Mouse (Mus musculus) forebrain, embryonic 14.5 days (tissue): ENCODE measurements around the gene Gm15557. TPM values are rescaled to one million over a fixed set of nuclear protein-coding genes. Genes with fewer than 3 reads are reported as not detected.
"Not testable (repeated sequence)": the region's sequence is repeated elsewhere in the genome, so short reads cannot be mapped to it uniquely, and the experiment has no call there.

ENCODE experiments used
- ATAC-seq: fragments of 200-750 bp; cut with Nextera tagmentation; 2 replicates; pipeline ENCODE4 v1.8.0; 2017; ENCODE audit warnings: mild to moderate bottlenecking, moderate library complexity
- DNase-seq: peaks from one replicate; pipeline ENCODE4 v3.0.0-alpha.2; 2015; ENCODE audit warnings: low spot score
- H3K27ac ChIP-seq: fragments of 300-500 bp; sonication (generic); 2 replicates; pipeline ENCODE4 v1.5.1; 2014; ENCODE audit warnings: low read depth, mild to moderate bottlenecking, control low read depth, low read length, moderate library complexity
- H3K27me3 ChIP-seq: fragments of 300-500 bp; sonication (generic); replicated peaks from 2 replicates; pipeline ENCODE4 v1.6.1; 2014; ENCODE audit warnings: low read length, control low read depth, mixed read lengths; ENCODE audit not compliant: control insufficient read depth, insufficient read depth
- H3K36me3 ChIP-seq: fragments of 300-500 bp; sonication (generic); 2 replicates; pipeline ENCODE4 v1.6.1; 2014; ENCODE audit warnings: low read length, control low read depth; ENCODE audit not compliant: control insufficient read depth, insufficient read depth
- H3K4me1 ChIP-seq: fragments of 300-500 bp; sonication (generic); 2 replicates; pipeline ENCODE4 v1.6.1; 2014; ENCODE audit warnings: antibody characterized with exemption, low read length, control low read depth; ENCODE audit not compliant: control insufficient read depth, insufficient read depth
- H3K4me2 ChIP-seq: fragments of 300-500 bp; sonication (generic); 2 replicates; pipeline ENCODE4 v1.6.1; 2014; ENCODE audit warnings: mild to moderate bottlenecking, control low read depth, low read length
- H3K4me3 ChIP-seq: fragments of 300-500 bp; sonication (generic); 2 replicates; pipeline ENCODE4 v1.5.1; 2014; ENCODE audit warnings: low read depth, low read length, control low read depth
- H3K9ac ChIP-seq: fragments of 300-500 bp; sonication (generic); 2 replicates; pipeline ENCODE4 v1.6.1; 2014; ENCODE audit warnings: mild to moderate bottlenecking, low read length, control low read depth, moderate library complexity
- H3K9me3 ChIP-seq: fragments of 300-500 bp; sonication (generic); replicated peaks from 2 replicates; pipeline ENCODE4 v1.6.1; 2016; ENCODE audit warnings: low read length, control low read depth, mixed read lengths; ENCODE audit not compliant: control insufficient read depth
- WGBS: fragments of 180-500 bp; shearing (Covaris S2); extraction: QIAGEN DNeasy Blood & Tissue Kit; methylation state at CpG from one replicate; pipeline ENCODE4 v1.1.7; 2014; 5-methylcytosine and 5-hydroxymethylcytosine counted together
- polyA plus RNA-seq: library from polyadenylated mRNA; unstranded; fragments of >200 nt; fragmentation: Nextera tagmentation; extraction: Ambion mirVana; gene quantifications from 2 replicates; pipeline ENCODE4 v1.2.1, GENCODE M21; 2014

The Gm15557 gene
- not detected in 2 replicates for polyA plus RNA-seq

- DNase-seq (no peak), ATAC-seq (no peak)
- no peak within 1 kb of the TSS for H3K4me2 ChIP-seq
- H3K4me3 ChIP-seq: no peak within 1 kb of the TSS
- H3K9ac ChIP-seq: no peak within 1 kb of the TSS
- WGBS: 86% methylated on average over 3 of the region's 3 CpGs
- H3K36me3 ChIP-seq: no peaks in the 10 kb centered on the region
- peaks cover 9% of the 10 kb centered on the region; the same call in 1 of the 2 replicates for H3K4me1 ChIP-seq
- H3K27me3 ChIP-seq: no peaks in the 10 kb centered on the region
- no peaks in the 10 kb centered on the region for H3K9me3 ChIP-seq
- H3K27ac ChIP-seq: no peak within 1 kb of the TSS
Observed at GRCm38 (mm10) chr2:155940681-155941080, at the start of gene Gm15557. Gm15557 (plus strand) TSS chr2:155940728.

DNA sequence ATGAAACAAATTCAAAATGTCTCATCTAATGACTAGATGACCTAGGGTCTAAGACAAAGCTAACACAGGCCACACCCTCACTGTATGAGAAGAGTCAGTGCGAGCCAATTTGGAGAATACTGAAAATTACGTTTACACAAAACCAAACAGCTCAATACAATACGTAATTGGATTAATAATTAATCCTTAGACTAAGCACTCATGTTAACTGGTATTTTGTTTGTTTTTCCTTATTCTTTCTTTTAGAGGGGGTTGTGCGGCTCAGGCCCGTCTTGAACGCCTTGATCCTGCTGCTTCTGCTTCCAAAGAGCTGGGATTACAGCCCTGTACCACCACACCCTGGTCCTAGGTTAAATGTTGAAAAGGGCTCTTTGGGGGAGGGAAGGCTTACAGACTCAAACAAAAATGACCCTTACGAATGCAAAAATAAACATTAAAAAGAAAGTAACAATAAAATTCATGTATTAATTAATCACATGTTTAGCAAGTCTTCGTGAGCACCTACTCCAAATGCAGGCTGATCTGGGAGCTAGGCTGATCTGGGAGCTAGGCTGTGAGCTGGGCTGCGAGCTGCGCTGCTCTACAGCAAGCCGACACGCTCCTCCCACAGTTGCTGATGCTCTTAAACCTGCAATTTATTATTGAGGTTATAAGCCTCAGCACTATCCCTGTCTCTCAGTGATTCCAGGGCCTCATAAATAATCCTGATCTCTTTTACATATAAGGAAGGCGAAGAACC lies 46.1 kb upstream of the Gm15557 start:
- H3K36me3 ChIP-seq: peaks cover 36% of the 10 kb centered on the region
- no peak for ATAC-seq
- DNase-seq: no peak
- no peak overlapping the region for H3K4me2 ChIP-seq
- no peaks in the 10 kb centered on the region for H3K4me1 ChIP-seq
- H3K9ac ChIP-seq: no peak overlapping the region
- H3K27ac ChIP-seq: no peak overlapping the region
- no peaks in the 10 kb centered on the region for H3K9me3 ChIP-seq
- H3K27me3 ChIP-seq: no peaks in the 10 kb centered on the region
- no peak overlapping the region for H3K4me3 ChIP-seq
- 89% methylated on average over 13 of the region's 13 CpGs for WGBS

DNA sequence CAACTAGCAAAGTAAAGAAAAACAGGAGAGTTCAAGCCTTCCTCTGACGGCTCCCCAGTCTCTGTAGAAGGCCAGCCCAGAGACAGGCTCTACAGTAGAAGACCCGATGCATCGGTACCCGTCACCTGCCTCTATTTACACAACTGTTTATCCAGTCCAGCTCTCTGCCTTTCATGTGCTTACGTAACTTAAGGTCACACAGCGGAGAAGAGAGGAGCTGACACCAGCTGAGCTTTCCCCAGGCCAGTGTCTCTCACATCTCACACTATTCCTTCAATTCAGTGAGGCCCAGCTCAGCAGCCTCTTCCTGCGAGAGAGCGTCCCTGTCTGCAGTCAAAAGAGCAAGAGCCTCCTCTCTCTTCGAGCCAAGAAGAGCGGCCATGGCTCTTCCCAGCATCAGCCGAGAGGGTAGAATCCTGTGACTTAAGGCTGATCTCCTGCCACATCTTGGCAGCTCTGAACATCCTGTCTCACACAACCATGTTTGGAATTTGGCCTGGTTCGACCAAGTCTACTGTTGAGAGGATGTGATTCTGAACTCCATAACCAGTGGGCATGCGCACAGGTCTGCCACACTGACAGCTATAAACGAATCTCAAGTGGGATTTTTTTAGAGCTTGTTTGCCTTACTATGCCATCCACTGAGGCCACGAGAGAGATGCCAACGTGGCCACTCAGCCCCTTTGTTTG lies 45.3 kb upstream of the Gm15557 start:
- H3K4me1 ChIP-seq: no peaks in the 10 kb centered on the region
- DNase-seq (no peak), ATAC-seq (no peak)
- no peak overlapping the region for H3K4me3 ChIP-seq
- H3K4me2 ChIP-seq: no peak overlapping the region
- H3K9me3 ChIP-seq: no peaks in the 10 kb centered on the region
- H3K36me3 ChIP-seq: peaks cover 39% of the 10 kb centered on the region
- no peaks in the 10 kb centered on the region for H3K27me3 ChIP-seq
- 93% methylated on average over 16 of the region's 16 CpGs for WGBS
- H3K9ac ChIP-seq: no peak overlapping the region
- H3K27ac ChIP-seq: no peak overlapping the region

- WGBS: 88% methylated on average over 16 of the region's 16 CpGs
- Histone ChIP-seq H3K27ac (no peak overlapping the region), H3K4me3 (no peak overlapping the region), H3K36me3 (0 out of 2 replicates have a peak, but pooled peaks cover 26% of the 10 kb centered on the region), H3K9ac (no peak overlapping the region), H3K9me3 (no peaks in the 10 kb centered on the region), H3K27me3 (no peaks in the 10 kb centered on the region), H3K4me2 (no peak overlapping the region), H3K4me1 (no peaks in the 10 kb centered on the region)
- ATAC-seq: no peak
- DNase-seq: no peak
Observed at GRCm38 (mm10) chr2:155902989-155903631, 37.4 kb upstream of the Gm15557 start.

GRCm38 (mm10) chr2:155903632-155904008 lies 36.9 kb upstream of the Gm15557 start:
- Histone ChIP-seq H3K27me3 (no peaks in the 10 kb centered on the region), H3K9me3 (no peaks in the 10 kb centered on the region), H3K27ac (no peak overlapping the region), H3K4me3 (no peak overlapping the region), H3K4me1 (no peaks in the 10 kb centered on the region), H3K36me3 (peaks cover 23% of the 10 kb centered on the region), H3K4me2 (no peak overlapping the region), H3K9ac (no peak overlapping the region)
- ATAC-seq (no peak), DNase-seq (no peak)
- 93% methylated on average over 6 of the region's 6 CpGs for WGBS

- H3K9me3 ChIP-seq: no peaks in the 10 kb centered on the region
- H3K4me2 ChIP-seq: no peak overlapping the region
- no peak overlapping the region for H3K4me3 ChIP-seq
- no peaks in the 10 kb centered on the region for H3K27me3 ChIP-seq
- H3K9ac ChIP-seq: no peak overlapping the region
- H3K36me3 ChIP-seq: peaks cover 42% of the 10 kb centered on the region
- no peak for ATAC-seq
- DNase-seq: no peak
- 91% methylated on average over 6 of the region's 6 CpGs for WGBS
- H3K4me1 ChIP-seq: no peaks in the 10 kb centered on the region
- H3K27ac ChIP-seq: no peak overlapping the region
Observed at GRCm38 (mm10) chr2:155914684-155915083, 25.8 kb upstream of the Gm15557 start.

DNA sequence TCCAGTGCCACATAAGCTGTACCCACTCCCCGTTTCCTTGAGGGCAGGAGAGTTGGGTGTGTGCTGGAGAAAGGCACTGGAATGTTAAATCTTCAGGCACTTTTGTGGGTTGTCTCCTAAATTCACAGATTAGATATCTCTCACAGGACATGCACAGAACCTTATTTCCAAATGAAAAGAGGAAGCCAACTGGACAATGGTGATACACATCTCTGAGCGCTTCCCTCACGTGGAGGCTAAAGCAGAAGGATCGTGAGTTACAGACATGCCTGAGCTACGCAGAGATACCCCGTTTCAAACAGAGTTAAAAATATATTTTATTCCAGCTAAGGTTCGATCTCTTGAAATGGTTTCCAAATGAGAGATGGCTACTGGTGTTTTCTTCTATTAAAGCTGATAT lies 17.4 kb upstream of the Gm15557 start:
- WGBS: 96% methylated on average over 7 of the region's 7 CpGs
- H3K4me2 ChIP-seq: no peak overlapping the region
- no peak overlapping the region for H3K27ac ChIP-seq
- no peaks in the 10 kb centered on the region for H3K27me3 ChIP-seq
- H3K9ac ChIP-seq: no peak overlapping the region
- H3K4me3 ChIP-seq: no peak overlapping the region
- H3K9me3 ChIP-seq: no peaks in the 10 kb centered on the region
- H3K36me3 ChIP-seq: peaks cover 12% of the 10 kb centered on the region; the same call in 1 of the 2 replicates
- no peak for DNase-seq
- H3K4me1 ChIP-seq: no peaks in the 10 kb centered on the region
- ATAC-seq: no peak

GRCm38 (mm10) chr2:155925213-155925612 lies 15.3 kb upstream of the Gm15557 start:
- not testable (repeated sequence) for H3K4me3 ChIP-seq, H3K36me3 ChIP-seq, H3K9ac ChIP-seq, H3K4me2 ChIP-seq, H3K9me3 ChIP-seq, H3K4me1 ChIP-seq, ATAC-seq, DNase-seq, H3K27me3 ChIP-seq, H3K27ac ChIP-seq
- WGBS: 98% methylated on average over 6 of the region's 6 CpGs
